Mouse (Mus musculus) layer of hippocampus, adult 9-11 months (tissue): ENCODE data around the gene Cdc34.

Experiments
- DNase-seq: peaks from one replicate; pipeline ENCODE4 v3.0.0; 2022

The Cdc34 gene

DNA sequence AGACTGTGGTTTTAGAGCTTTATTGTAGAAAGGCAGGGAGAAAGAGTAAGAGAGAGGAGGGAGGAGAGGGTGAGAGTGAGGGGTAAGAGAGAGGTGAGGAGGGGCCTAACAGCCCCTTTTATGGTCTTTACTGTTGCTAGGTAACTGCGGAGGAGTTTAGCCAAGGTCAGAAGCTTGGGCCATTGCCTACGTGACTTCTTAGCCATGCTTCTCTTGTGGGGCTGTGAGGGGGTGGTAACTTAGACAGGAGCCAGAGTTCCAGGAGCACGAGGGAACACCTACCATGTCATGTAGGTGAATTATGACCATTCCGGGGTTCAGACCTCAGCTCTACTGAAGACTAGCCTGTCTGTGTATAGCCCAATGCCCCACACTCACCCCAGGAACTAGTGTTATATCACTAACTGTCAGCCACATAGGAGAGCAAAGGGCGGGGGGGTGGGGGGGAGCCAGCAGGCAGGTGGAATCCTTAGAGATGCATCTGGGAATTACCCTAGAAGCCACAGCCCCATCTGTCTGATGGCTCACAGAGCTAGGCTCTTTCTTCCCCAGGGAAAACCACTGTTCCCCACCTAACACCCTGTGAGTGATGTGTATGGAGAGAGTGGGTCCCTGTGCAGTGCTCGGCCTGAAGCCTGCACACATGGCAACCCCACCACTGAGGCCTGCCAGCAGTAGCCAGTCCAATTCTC is 10.5 kb upstream of the Cdc34 start:
- DNase-seq, result no peak

GRCm38 (mm10) chr10:79672088-79672455 is 9.9 kb upstream of the Cdc34 start:
- no peak for DNase-seq

DNA sequence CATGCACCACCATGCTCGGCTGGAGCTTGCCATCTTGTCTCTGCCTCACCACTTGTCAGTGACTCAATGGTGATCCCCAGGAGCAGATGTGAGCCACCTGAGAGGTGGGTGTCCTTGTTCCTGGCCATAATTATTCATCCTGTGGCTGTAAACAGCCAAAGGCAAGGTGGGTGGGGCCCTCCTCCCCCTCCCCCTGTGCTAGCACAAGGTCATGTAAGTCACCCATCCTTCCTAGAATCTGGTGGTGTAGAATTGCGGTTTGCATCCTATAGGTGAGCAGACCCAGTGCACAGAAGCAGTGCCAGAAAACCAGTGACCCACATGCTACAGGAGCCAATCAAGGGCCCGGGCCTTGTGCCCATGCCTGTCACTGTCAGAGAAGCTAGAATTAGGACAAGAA is 8.9 kb upstream of the Cdc34 start:
- DNase-seq, result no peak

GRCm38 (mm10) chr10:79675346-79676035 is 6.5 kb upstream of the Cdc34 start:
- DNase-seq, result no peak

DNA sequence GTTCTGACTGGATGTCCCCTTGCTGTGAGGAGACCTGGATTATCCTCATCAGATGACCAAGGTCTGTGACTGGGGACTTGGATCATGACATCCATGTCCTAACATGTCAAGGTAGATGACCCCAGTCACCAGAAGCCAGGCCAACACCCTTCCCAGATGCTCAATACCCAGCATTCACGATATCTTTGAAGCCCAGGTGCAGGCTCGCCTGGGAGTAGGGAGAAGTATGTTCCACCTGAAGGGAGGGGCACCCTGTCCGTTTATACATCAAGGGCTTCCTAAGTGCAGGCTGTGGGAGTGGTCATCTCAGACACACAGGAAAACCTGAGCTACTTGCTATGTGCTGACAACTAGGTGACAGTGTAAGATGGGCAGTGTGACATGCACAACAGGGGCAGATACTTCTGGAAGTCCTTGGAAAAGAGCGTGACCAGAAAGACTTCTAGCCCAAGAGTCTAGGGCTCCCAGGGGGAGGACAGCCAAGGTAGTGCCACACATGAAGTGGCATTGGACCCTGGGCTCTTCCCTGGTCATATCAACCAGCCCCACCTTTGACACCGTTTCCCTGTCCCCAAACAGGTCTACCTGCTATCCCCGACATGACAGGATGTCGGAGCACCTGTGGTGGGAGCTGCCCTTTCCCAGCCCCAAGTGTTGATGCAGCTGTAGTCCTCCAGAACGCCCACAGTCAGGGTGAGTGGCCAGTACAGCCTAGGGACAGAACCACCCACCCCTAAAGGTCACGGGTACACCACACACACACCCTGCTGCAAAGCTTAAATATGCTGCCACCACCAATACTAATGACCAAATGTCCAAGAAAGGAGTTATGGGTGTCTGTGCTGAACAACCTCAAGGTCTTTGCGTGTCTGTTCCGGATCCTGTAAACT is 1.1 kb upstream of the Cdc34 start:
- peak; percentile 63 for DNase-seq

DNA sequence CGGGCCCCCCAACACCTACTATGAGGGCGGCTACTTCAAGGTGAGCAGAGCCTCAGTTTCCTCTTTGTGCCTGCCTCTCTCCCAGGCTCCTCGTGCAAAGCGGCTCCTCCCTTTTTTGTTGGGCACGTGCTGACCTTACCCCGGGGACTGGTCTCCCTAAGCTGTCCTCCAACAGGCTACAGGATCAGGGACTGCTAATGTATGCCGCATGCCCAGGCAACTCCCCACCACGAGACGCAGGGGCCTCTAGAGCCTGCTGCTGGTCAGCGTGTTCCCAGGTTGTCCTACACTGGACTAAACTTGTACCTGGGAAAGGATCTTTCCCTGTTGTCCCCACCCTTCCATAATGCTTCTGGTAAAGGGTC is 538 bp downstream of the Cdc34 start:
- DNase-seq, result peak; percentile 62

DNA sequence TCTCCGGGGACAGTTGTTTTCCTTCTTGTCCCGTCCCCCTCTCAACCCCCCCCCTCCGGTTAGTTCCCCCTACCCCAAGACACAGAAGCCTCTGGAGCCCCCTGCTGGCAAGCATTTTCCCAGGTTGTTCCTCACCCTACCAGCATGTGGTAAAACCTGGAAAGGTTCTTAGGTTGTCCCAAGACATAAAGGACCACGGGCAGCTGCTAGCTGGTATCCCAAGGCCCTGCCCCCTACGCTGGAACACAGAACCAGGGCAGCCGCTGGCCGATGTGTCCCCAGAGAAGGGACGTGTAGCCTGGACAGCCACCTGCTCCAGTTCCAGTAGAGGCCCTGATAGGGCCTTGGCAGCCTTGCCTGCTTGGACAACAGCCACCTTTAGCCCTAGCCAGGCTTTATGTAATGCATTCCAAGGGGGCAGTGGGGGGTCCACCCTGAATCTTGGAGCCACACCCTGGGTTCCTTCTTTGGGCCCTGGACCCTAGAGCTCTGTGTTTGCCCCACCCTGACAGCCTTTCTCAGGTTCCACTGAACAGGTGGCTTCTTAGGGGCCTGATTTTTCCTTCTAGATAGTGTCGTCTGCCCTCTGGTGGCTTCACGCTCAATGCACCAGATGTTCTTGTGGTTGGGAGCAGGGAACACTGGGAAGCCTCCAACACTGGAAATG is 1.1 kb downstream of the Cdc34 start:
- DNase-seq, result peak; percentile 69

- no peak for DNase-seq
Measured at GRCm38 (mm10) chr10:79683726-79684640, 2.0 kb downstream of the Cdc34 start.

GRCm38 (mm10) chr10:79684770-79685600 is 3.0 kb downstream of the Cdc34 start:
- no peak for DNase-seq

GRCm38 (mm10) chr10:79686219-79686618 is 4.2 kb downstream of the Cdc34 start:
- DNase-seq, result no peak

DNA sequence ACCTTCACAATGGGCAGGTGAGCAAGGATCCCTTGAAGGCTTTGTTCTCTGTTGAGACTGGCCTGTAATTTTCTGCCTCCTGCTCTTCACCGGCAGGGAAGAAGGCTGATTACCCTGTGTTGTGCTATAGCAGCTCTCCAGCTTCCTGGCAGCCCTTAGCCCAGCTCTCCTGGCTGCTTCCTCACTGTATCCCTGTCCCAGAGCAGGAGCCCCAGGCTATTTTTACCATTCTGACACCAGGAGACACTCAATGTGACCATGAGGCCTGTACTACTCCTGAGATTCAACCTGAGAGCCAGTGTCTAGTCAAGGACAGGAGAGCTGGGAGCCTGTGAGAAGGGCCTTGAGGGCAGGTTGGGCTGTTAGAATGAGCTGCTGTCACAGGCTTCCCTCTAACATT is 4.7 kb downstream of the Cdc34 start:
- DNase-seq, result no peak

- DNase-seq, result no peak
Measured at GRCm38 (mm10) chr10:79687513-79687912, 5.5 kb downstream of the Cdc34 start.

DNA sequence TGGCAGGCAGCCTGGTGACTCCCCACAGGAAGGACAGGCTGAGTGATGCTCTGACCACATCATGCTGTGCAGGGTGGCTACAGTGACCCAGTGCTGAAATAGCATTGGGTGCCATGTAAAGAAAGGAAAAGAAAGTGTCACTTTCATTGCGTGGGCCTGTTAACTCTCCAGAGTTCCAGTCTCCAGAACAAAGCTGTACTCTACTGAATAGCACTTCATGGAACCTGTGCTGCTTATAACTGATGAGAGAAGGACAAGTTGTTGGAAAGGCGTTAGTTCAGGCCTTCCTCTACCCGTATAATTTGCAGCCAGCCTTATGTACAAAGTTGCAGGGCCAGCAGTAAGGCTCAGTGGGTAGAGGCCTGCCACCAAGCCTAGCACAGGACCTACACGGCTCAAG is 6.7 kb downstream of the Cdc34 start, which contains the start of gene Gzmm:
TSS of gene Gzmm (plus strand) at position 301 of the 400 bp plus-strand sequence.
- DNase-seq, result no peak

DNA sequence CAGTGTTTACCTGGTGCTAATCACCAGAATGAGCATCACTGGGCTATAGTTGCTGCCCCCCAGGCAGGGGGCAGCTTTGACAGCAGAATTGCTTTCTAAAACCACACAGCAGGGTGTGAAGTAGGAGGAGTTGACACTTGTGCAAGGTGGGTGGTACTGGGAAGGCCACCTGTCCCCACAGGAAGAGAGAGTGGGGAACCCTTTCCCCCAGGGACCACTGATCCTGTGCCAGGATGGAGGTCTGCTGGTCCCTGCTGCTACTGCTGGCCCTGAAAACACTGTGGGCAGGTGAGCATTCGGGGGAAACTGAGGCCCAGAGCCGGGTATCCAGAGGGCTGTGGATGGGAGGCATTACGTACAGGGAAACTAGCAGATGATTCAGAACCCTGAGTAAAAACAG is 7.2 kb downstream of the Cdc34 start:
- no peak for DNase-seq

DNA sequence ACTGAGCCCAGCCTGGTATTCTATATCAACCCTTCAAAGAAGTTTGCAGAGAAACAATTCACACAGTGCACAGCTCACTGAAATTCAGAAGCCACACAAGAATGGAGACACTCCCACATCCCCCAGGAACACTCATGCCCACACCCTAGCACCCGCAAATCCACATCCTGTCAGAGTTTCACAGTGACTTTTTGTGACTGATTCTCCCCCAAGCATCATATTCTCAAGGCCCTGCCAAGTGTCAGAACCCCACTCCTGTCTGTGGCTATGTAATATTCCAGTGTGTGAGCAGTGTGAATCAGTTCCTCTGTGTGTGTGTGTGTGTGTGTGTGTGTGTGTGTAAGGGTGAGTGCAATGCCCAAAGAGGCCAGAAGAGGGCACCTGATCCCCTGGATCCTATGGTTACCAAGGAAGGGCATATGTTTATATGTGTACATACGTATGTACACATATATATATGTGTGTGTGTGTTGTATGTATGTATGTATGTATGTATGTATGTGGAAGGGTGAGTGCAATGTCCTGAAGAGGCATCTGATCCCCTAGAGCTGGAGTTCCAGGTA is 10.1 kb downstream of the Cdc34 start:
- DNase-seq, result no peak

- DNase-seq, result no peak
Measured at GRCm38 (mm10) chr10:79693580-79694378, 11.8 kb downstream of the Cdc34 start.

GRCm38 (mm10) chr10:79694379-79694655 is 12.3 kb downstream of the Cdc34 start:
- DNase-seq, result no peak

GRCm38 (mm10) chr10:79695231-79696128 is 13.5 kb downstream of the Cdc34 start:
- DNase-seq, result peak; percentile 71

DNA sequence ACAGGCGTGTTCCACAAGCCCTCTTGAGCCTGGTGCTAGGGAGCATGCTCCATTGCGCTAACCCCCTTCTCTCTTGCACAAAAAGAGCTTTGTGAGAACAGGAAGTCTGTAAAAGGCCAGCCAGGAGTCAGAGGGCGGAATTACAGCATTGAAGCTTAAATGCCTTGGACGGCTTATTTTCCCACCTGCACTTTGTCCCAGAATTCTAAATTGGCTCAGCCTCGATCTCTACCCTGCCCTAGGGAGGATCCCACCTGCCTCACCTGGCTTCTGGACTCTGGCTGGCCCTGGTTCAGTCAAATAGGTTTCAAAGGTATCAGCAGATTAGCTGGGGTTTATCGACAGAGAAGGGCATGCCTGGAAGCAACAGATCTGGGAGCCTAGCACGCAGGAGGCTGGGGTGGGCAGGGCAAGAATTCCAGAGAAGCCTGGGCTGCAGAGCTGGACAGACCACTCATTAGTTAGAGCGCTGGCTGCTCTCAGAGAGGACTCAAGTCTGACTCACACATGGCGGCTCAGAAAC is 14.2 kb downstream of the Cdc34 start:
- no peak for DNase-seq
